8 mouse cellular contexts compared by ENCODE assay signal in the genomic region with DNA sequence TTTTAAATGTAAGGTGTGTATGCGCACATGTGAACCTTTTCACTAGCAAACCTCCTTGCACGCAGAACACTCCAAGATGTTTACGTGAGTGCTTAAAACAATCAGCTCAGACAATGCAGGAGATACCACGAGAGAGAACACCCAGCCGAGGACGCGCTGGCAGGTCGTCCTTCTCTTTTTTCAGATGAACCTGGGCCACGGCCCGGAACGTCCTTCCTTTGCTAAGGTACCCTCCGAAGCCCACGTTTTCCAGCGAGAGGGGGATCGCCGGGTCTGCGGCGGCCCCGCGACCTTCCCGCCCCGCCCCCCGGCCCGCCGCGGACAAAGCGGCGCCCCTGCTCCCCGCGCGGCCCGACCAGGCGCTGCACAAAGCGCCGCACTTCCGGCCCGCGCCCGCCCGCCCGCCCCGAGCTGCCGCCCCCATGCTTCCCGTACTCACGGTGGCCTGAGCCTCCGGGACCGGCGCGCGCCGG. TPM values are rescaled to one million over a fixed set of nuclear protein-coding genes. Genes with fewer than 3 reads are reported as not detected.
DNase-seq lines count a peak whose midpoint lies in the region; ATAC-seq and TF ChIP-seq lines count a peak whose summit lies in the region.

No protein-coding gene starts in this region.

- peak overlapping the region; percentile 76 for H3K4me2 ChIP-seq in hindbrain, embryonic 16.5 days (ENCODE audit: low read length)
- H3K4me2 ChIP-seq in liver, postnatal 0 days (ENCODE audit: low read depth, low read length): peak overlapping the region; percentile 90
- peak overlapping the region; percentile 87 for H3K4me2 ChIP-seq in neural tube, embryonic 15.5 days

- H3K4me1 ChIP-seq in bone marrow, adult 2 months (ENCODE audit: control insufficient read depth, insufficient read depth, low read length): peaks cover 8% of the 10 kb centered on the region
- peaks cover 40% of the 10 kb centered on the region for H3K4me1 ChIP-seq in forebrain, embryonic 10.5 days
- peaks cover 32% of the 10 kb centered on the region for H3K4me1 ChIP-seq in hindbrain, embryonic 16.5 days (ENCODE audit: control insufficient read depth, insufficient read depth, low read depth, low read length)
- peaks cover 41% of the 10 kb centered on the region for H3K4me1 ChIP-seq in liver, postnatal 0 days (ENCODE audit: insufficient read depth)
- peaks cover 41% of the 10 kb centered on the region for H3K4me1 ChIP-seq in neural tube, embryonic 15.5 days

- H3K27me3 ChIP-seq in forebrain, embryonic 10.5 days (ENCODE audit: poor library complexity, severe bottlenecking): no peaks in the 10 kb centered on the region
- H3K27me3 ChIP-seq in hindbrain, embryonic 16.5 days (replicated peaks; ENCODE audit: control insufficient read depth, insufficient read depth, low read length): no peaks in the 10 kb centered on the region; the same call in 1 of the 2 replicates
- no peaks in the 10 kb centered on the region for H3K27me3 ChIP-seq in liver, postnatal 0 days (ENCODE audit: insufficient read depth, low read length)
- H3K27me3 ChIP-seq in neural tube, embryonic 15.5 days (replicated peaks): no peaks in the 10 kb centered on the region

- TF ChIP-seq POLR2A in bone marrow, adult 2 months (IDR thresholded peaks at IDR 0.05; ENCODE audit: borderline replicate concordance, control insufficient read depth, low read depth, low read length): no peak

- peak; percentile 90 for ATAC-seq in hindbrain, embryonic 16.5 days
- peak; percentile 90 for ATAC-seq in liver, postnatal 0 days
- ATAC-seq in neural tube, embryonic 15.5 days (ENCODE audit: low FRiP score): peak; percentile 86

- peak; percentile 69 for DNase-seq in ovary, postnatal 36 days (ENCODE audit: low spot score)
- no peak for DNase-seq in ovary, adult 18-20 months (ENCODE audit: low spot score)
- peak; percentile 68 for DNase-seq in forebrain, embryonic 10.5 days (ENCODE audit: extremely low spot score, low spot score)
- peak; percentile 80 for DNase-seq in liver, postnatal 0 days
- no peak for DNase-seq in ovary, postnatal 14 days (ENCODE audit: low spot score)

- TF ChIP-seq EP300 in liver, postnatal 0 days (IDR thresholded peaks at IDR 0.05; ENCODE audit: low read depth): no peak

- peaks cover 15% of the 10 kb centered on the region for H3K36me3 ChIP-seq in forebrain, embryonic 10.5 days (replicated peaks)
- no peaks in the 10 kb centered on the region for H3K36me3 ChIP-seq in hindbrain, embryonic 16.5 days (ENCODE audit: control insufficient read depth, insufficient read depth, low read length)
- H3K36me3 ChIP-seq in liver, postnatal 0 days (replicated peaks; ENCODE audit: insufficient read depth, low read length): peaks cover 2% of the 10 kb centered on the region; the same call in 1 of the 2 replicates
- H3K36me3 ChIP-seq in neural tube, embryonic 15.5 days: no peaks in the 10 kb centered on the region

- peak overlapping the region; percentile 90 for H3K4me3 ChIP-seq in bone marrow, adult 2 months (replicated peaks; ENCODE audit: control insufficient read depth, low read depth, low read length)
- peak overlapping the region; percentile 75 for H3K4me3 ChIP-seq in forebrain, embryonic 10.5 days
- H3K4me3 ChIP-seq in hindbrain, embryonic 16.5 days (ENCODE audit: low read length): peak overlapping the region; percentile 57
- H3K4me3 ChIP-seq in liver, postnatal 0 days (ENCODE audit: low read depth, low read length): peak overlapping the region; percentile 83
- H3K4me3 ChIP-seq in neural tube, embryonic 15.5 days (replicated peaks): peak overlapping the region; percentile 79

- under 1% methylated on average over 51 of the region's 51 CpGs for WGBS in bone marrow, adult 2 months
- WGBS in forebrain, embryonic 10.5 days: under 1% methylated on average over 46 of the region's 51 CpGs
- under 1% methylated on average over 24 of the region's 51 CpGs for WGBS in hindbrain, embryonic 16.5 days
- WGBS in liver, postnatal 0 days (ENCODE audit: insufficient replicate concordance): under 1% methylated on average over 21 of the region's 51 CpGs
- under 1% methylated on average over 33 of the region's 51 CpGs for WGBS in neural tube, embryonic 15.5 days

- H3K9ac ChIP-seq in hindbrain, embryonic 16.5 days (ENCODE audit: low read depth, low read length): peak overlapping the region; percentile 93
- peak overlapping the region; percentile 91 for H3K9ac ChIP-seq in liver, postnatal 0 days (replicated peaks)
- H3K9ac ChIP-seq in neural tube, embryonic 15.5 days (replicated peaks): peak overlapping the region; percentile 74

- no peak for TF ChIP-seq CTCF in bone marrow, adult 2 months (IDR thresholded peaks at IDR 0.05; ENCODE audit: control insufficient read depth, insufficient read depth, low read length)
- 0 out of 2 replicates have a peak, but pooled peaks have one; percentile 1 for TF ChIP-seq CTCF in liver, postnatal 0 days (IDR thresholded peaks at IDR 0.05; ENCODE audit: low read depth)

- H3K9me3 ChIP-seq in forebrain, embryonic 10.5 days: no peaks in the 10 kb centered on the region
- H3K9me3 ChIP-seq in hindbrain, embryonic 16.5 days (ENCODE audit: control insufficient read depth, low read length): no peaks in the 10 kb centered on the region
- H3K9me3 ChIP-seq in liver, postnatal 0 days (ENCODE audit: low read length): no peaks in the 10 kb centered on the region
- no peaks in the 10 kb centered on the region for H3K9me3 ChIP-seq in neural tube, embryonic 15.5 days (replicated peaks)

- H3K27ac ChIP-seq in bone marrow, adult 2 months (ENCODE audit: control insufficient read depth, insufficient read depth, low read depth, low read length, poor library complexity): peak overlapping the region; percentile 98
- H3K27ac ChIP-seq in forebrain, embryonic 10.5 days: peak overlapping the region; percentile 97
- peak overlapping the region; percentile 99 for H3K27ac ChIP-seq in hindbrain, embryonic 16.5 days (ENCODE audit: low read depth, low read length)
- peak overlapping the region; percentile 99 for H3K27ac ChIP-seq in liver, postnatal 0 days (ENCODE audit: low read depth)
- H3K27ac ChIP-seq in neural tube, embryonic 15.5 days (replicated peaks): peak overlapping the region; percentile 98

RNA-seq across cellular contexts. Expression of a gene that starts 0.4 kb away (rescaled TPM):
- polyA plus RNA-seq in bone marrow, adult 2 months (2011; ENCODE audit: insufficient read depth, insufficient read length, low replicate concordance, missing spikeins): 22.2 and 28.7 TPM in 2 replicates
- 112 and 118 TPM in 2 replicates for polyA plus RNA-seq in forebrain, embryonic 10.5 days (2016; fragmentation: Nextera tagmentation; extraction: Ambion mirVana)
- 102 and 130 TPM in 2 replicates for polyA plus RNA-seq in hindbrain, embryonic 16.5 days (2015; fragmentation: Nextera tagmentation; extraction: Ambion mirVana)
- 9.6 and 11.3 TPM in 2 replicates for polyA plus RNA-seq in liver, postnatal 0 days (2015; fragmentation: Nextera tagmentation; extraction: Ambion mirVana)
- 107 and 119 TPM in 2 replicates for polyA plus RNA-seq in neural tube, embryonic 15.5 days (2015; fragmentation: Nextera tagmentation; extraction: Ambion mirVana)

RNA-seq across cellular contexts. Expression of a gene that starts 7.4 kb away (rescaled TPM):
- polyA plus RNA-seq in bone marrow, adult 2 months (2011; ENCODE audit: insufficient read depth, insufficient read length, low replicate concordance, missing spikeins): 57.1 and 61.9 TPM in 2 replicates
- polyA plus RNA-seq in forebrain, embryonic 10.5 days (2016; fragmentation: Nextera tagmentation; extraction: Ambion mirVana): 43.2 and 44.7 TPM in 2 replicates
- 94.3 and 95.4 TPM in 2 replicates for polyA plus RNA-seq in hindbrain, embryonic 16.5 days (2015; fragmentation: Nextera tagmentation; extraction: Ambion mirVana)
- polyA plus RNA-seq in liver, postnatal 0 days (2015; fragmentation: Nextera tagmentation; extraction: Ambion mirVana): 9.2 and 10.1 TPM in 2 replicates
- 81.7 and 84.0 TPM in 2 replicates for polyA plus RNA-seq in neural tube, embryonic 15.5 days (2015; fragmentation: Nextera tagmentation; extraction: Ambion mirVana)

Comparison
In these comparisons a context has a peak if more than half of its experiments do, and no peak if none do; other contexts are left out.
1. DNase-seq: peak in ovary, postnatal 36 days (single experiment), forebrain, embryonic 10.5 days (single experiment) and liver, postnatal 0 days (single experiment); none in ovary, adult 18-20 months (single experiment) and ovary, postnatal 14 days (single experiment).
2. Peak in every context shown above with its lines, with median percentiles within 50 percentile points of each other: H3K27ac ChIP-seq, H3K4me3 ChIP-seq, ATAC-seq, H3K4me2 ChIP-seq and H3K9ac ChIP-seq.